In the genomic region with DNA sequence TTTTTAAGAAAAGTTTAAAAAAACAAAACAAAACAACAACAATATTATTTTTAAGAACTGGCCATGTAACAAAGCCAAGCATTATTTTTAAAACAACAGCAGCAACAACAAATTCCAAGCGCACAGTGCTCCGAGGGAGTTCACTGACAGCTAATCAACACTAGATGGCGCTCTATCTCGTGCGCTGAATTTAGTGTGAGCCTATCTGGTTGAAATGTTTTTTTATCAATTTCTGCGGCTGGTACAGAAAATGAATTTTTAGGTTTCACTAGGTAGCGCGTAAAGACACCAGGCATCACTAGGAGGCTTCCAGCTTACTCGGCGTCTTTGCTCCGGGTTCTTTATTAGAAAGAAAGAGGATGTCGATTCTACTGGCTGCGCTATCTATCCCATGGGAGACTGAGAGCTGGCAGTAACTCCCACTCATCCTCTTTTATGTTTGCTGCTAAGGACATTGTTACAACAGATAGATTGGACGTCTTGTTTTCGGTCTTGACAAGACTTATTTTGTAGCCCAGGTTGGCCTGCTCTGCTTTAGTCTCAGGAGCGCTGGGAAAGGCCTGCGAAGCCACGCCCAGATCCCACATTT, we compare ENCODE assay signal across 9 mouse cellular contexts. TPM values are rescaled to one million over a fixed set of nuclear protein-coding genes. Genes with fewer than 3 reads are reported as not detected.
A peak's percentile ranks its signal among the peaks of the same experiment; 100 is the strongest.
DNase-seq lines count a peak whose midpoint lies in the region; ATAC-seq lines count a peak whose summit lies in the region.
"Had no signal": no experiment of that assay in that cellular context is flagged by ENCODE, and none has a peak within 500 bp of the region (broad histone marks: within the 10 kb centered on the region; RNA-seq: fewer than 3 reads in every experiment).

No protein-coding gene starts in this region.

- no peaks in the 10 kb centered on the region for H3K36me3 ChIP-seq in hindbrain, embryonic 14.5 days (replicated peaks; ENCODE audit: control insufficient read depth, insufficient read depth)
- no peaks in the 10 kb centered on the region for H3K36me3 ChIP-seq in liver, embryonic 15.5 days (replicated peaks)
- H3K36me3 ChIP-seq in neural tube, embryonic 15.5 days, result no peaks in the 10 kb centered on the region
- H3K36me3 ChIP-seq: limb, embryonic 12.5 days had no signal

- H3K9ac ChIP-seq in hindbrain, embryonic 14.5 days, result peak overlapping the region; percentile 37; the same call in 1 of the 2 replicates
- no peak overlapping the region for H3K9ac ChIP-seq in liver, embryonic 15.5 days
- H3K9ac ChIP-seq in neural tube, embryonic 15.5 days (replicated peaks), result no peak overlapping the region
- H3K9ac ChIP-seq: limb, embryonic 12.5 days had no signal

- no peak overlapping the region; the same call in 1 of the 2 replicates for H3K27ac ChIP-seq in hindbrain, embryonic 14.5 days
- no peak overlapping the region for H3K27ac ChIP-seq in liver, embryonic 15.5 days (replicated peaks)
- peak overlapping the region; percentile 24; the same call in 1 of the 2 replicates for H3K27ac ChIP-seq in neural tube, embryonic 15.5 days (replicated peaks)
- H3K27ac ChIP-seq: limb, embryonic 12.5 days had no signal

- H3K4me2 ChIP-seq in hindbrain, embryonic 14.5 days (replicated peaks), result peak overlapping the region; percentile 36
- 0 out of 2 replicates have a peak overlapping the region, but pooled peaks have one; percentile 20 for H3K4me2 ChIP-seq in liver, embryonic 15.5 days
- peak overlapping the region; percentile 41 for H3K4me2 ChIP-seq in neural tube, embryonic 15.5 days
- H3K4me2 ChIP-seq: limb, embryonic 12.5 days had no signal

- no peaks in the 10 kb centered on the region for H3K27me3 ChIP-seq in hindbrain, embryonic 14.5 days (ENCODE audit: control insufficient read depth, insufficient read depth, low read length)
- H3K27me3 ChIP-seq in liver, embryonic 15.5 days, result no peaks in the 10 kb centered on the region
- H3K27me3 ChIP-seq in neural tube, embryonic 15.5 days (replicated peaks), result no peaks in the 10 kb centered on the region
- H3K27me3 ChIP-seq: limb, embryonic 12.5 days had no signal

- ATAC-seq in hindbrain, embryonic 14.5 days (ENCODE audit: low FRiP score), result 0 out of 2 replicates have a peak, but pooled peaks have one; percentile 40
- ATAC-seq in liver, embryonic 15.5 days (ENCODE audit: insufficient read depth), result no peak
- ATAC-seq in neural tube, embryonic 15.5 days (ENCODE audit: low FRiP score), result no peak; the same call in 1 of the 2 replicates

- H3K9me3 ChIP-seq in hindbrain, embryonic 14.5 days (ENCODE audit: control insufficient read depth, low read length), result no peaks in the 10 kb centered on the region
- no peaks in the 10 kb centered on the region for H3K9me3 ChIP-seq in liver, embryonic 15.5 days (replicated peaks)
- H3K9me3 ChIP-seq in neural tube, embryonic 15.5 days (replicated peaks), result 0 out of 2 replicates have a peak, but pooled peaks cover 2% of the 10 kb centered on the region
- H3K9me3 ChIP-seq: limb, embryonic 12.5 days had no signal

- no peak overlapping the region for H3K4me3 ChIP-seq in hindbrain, embryonic 14.5 days (replicated peaks; ENCODE audit: low read length)
- no peak overlapping the region for H3K4me3 ChIP-seq in liver, embryonic 15.5 days (replicated peaks)
- peak overlapping the region; percentile 15 for H3K4me3 ChIP-seq in neural tube, embryonic 15.5 days (replicated peaks)
- H3K4me3 ChIP-seq: limb, embryonic 12.5 days had no signal

- DNase-seq in left cerebral cortex, adult 18-20 months (ENCODE audit: low spot score in 2 of 2), result peak; percentile 36 to 54
- DNase-seq in left cerebral cortex, adult 8-10 months (ENCODE audit: low spot score in 2 of 2), result no peak
- peak; percentile 10 for DNase-seq in adrenal gland, postnatal 25 days
- DNase-seq in embryo, embryonic 10.5 days (ENCODE audit: low spot score), result peak; percentile 81
- DNase-seq in hindbrain, embryonic 14.5 days (ENCODE audit: low spot score), result peak; percentile 82
- no peak for DNase-seq in thymus, adult 18-20 months

- H3K4me1 ChIP-seq in hindbrain, embryonic 14.5 days (replicated peaks; ENCODE audit: control insufficient read depth, insufficient read depth, low read length), result no peaks in the 10 kb centered on the region
- peaks cover 4% of the 10 kb centered on the region; the same call in 1 of the 2 replicates for H3K4me1 ChIP-seq in liver, embryonic 15.5 days (replicated peaks)
- H3K4me1 ChIP-seq in neural tube, embryonic 15.5 days, result 0 out of 2 replicates have a peak, but pooled peaks cover 5% of the 10 kb centered on the region
- H3K4me1 ChIP-seq: limb, embryonic 12.5 days had no signal

- WGBS in hindbrain, embryonic 14.5 days, result 38% methylated on average over 18 of the region's 18 CpGs
- 38% methylated on average over 18 of the region's 18 CpGs for WGBS in liver, embryonic 15.5 days (ENCODE audit: insufficient replicate concordance)
- 33% methylated on average over 18 of the region's 18 CpGs for WGBS in neural tube, embryonic 15.5 days

RNA-seq across cellular contexts. Expression of gene Snrpf, which starts 22.0 kb away (rescaled TPM):
- total RNA-seq in left cerebral cortex, adult 18-20 months (2021), result 10 to 100 TPM in 1 of 2 experiments, 1 to 10 TPM in 1; 7.7 to 13.1 TPM
- 10 to 100 TPM in 3 of 4 experiments, 1 to 10 TPM in 1; 9.7 to 14.9 (median 11.3) TPM for total RNA-seq in left cerebral cortex, adult 8-10 months (2022)
- 14.6 and 17.7 TPM in 2 replicates for total RNA-seq in adrenal gland, postnatal 25 days (2021)
- polyA plus RNA-seq in hindbrain, embryonic 14.5 days (2014; fragmentation: Nextera tagmentation; extraction: Ambion mirVana), result 63.5 and 72.6 TPM in 2 replicates
- 50.1 and 55.2 TPM in 2 replicates for polyA plus RNA-seq in liver, embryonic 15.5 days (2015; fragmentation: Nextera tagmentation; extraction: Ambion mirVana)
- polyA plus RNA-seq in neural tube, embryonic 15.5 days (2015; fragmentation: Nextera tagmentation; extraction: Ambion mirVana), result 58.2 and 71.7 TPM in 2 replicates

RNA-seq across cellular contexts. Expression of gene Ntn4, which starts 29.0 kb away (rescaled TPM):
- total RNA-seq in left cerebral cortex, adult 18-20 months (2021), result 10 to 100 TPM in 1 of 2 experiments, 1 to 10 TPM in 1; 8.9 to 10.6 TPM
- total RNA-seq in left cerebral cortex, adult 8-10 months (2022), result 1 to 10 TPM; 8.1 to 9.6 (median 9.0) TPM
- total RNA-seq in adrenal gland, postnatal 25 days (2021), result 12.8 and 13.2 TPM in 2 replicates
- 0.70 and 0.76 TPM in 2 replicates for polyA plus RNA-seq in hindbrain, embryonic 14.5 days (2014; fragmentation: Nextera tagmentation; extraction: Ambion mirVana)
- 0.07 and 0.09 TPM in 2 replicates for polyA plus RNA-seq in liver, embryonic 15.5 days (2015; fragmentation: Nextera tagmentation; extraction: Ambion mirVana)
- polyA plus RNA-seq in neural tube, embryonic 15.5 days (2015; fragmentation: Nextera tagmentation; extraction: Ambion mirVana), result 0.43 and 0.59 TPM in 2 replicates

Comparison
In these comparisons a context has a peak if more than half of its experiments do, and no peak if none do; other contexts are left out.
1. DNase-seq: peak in left cerebral cortex, adult 18-20 months (2 of 2), adrenal gland, postnatal 25 days (single experiment), embryo, embryonic 10.5 days (single experiment) and hindbrain, embryonic 14.5 days (single experiment); none in left cerebral cortex, adult 8-10 months (0 of 2) and thymus, adult 18-20 months (0 of 2).
2. Peak in every context shown above with its lines, with median percentiles within 50 percentile points of each other: H3K4me2 ChIP-seq.